Mouse (Mus musculus) forebrain, postnatal 0 days (tissue): ENCODE data around the gene Tcte1. TPM values are rescaled to one million over a fixed set of nuclear protein-coding genes. Genes with fewer than 3 reads are reported as not detected.

Experiments
- ATAC-seq: fragments of 200-750 bp; cut with Nextera tagmentation; 2 replicates; pipeline ENCODE4 v1.8.0; 2017; ENCODE audit warnings: mild to moderate bottlenecking, moderate library complexity
- DNase-seq: peaks from one replicate; pipeline ENCODE4 v3.0.0-alpha.2; 2015
- H3K27ac ChIP-seq: fragments of 300-500 bp; sonication (generic); 2 replicates; pipeline ENCODE4 v1.5.1; 2014; ENCODE audit warnings: low read depth, mild to moderate bottlenecking, antibody characterized with exemption, low read length, moderate library complexity, mixed read lengths
- H3K27me3 ChIP-seq: fragments of 300-500 bp; sonication (generic); 2 replicates; pipeline ENCODE4 v1.6.1; 2014; ENCODE audit warnings: mild to moderate bottlenecking, low read length, mixed read lengths; ENCODE audit not compliant: insufficient read depth
- H3K36me3 ChIP-seq: fragments of 300-500 bp; sonication (generic); 2 replicates; pipeline ENCODE4 v1.6.1; 2014; ENCODE audit warnings: mild to moderate bottlenecking, moderate library complexity; ENCODE audit not compliant: insufficient read depth
- H3K4me1 ChIP-seq: fragments of 300-500 bp; sonication (generic); 2 replicates; pipeline ENCODE4 v1.6.1; 2014; ENCODE audit warnings: antibody characterized with exemption; ENCODE audit not compliant: insufficient read depth
- H3K4me2 ChIP-seq: fragments of 300-500 bp; sonication (generic); 2 replicates; pipeline ENCODE4 v1.6.1; 2014; ENCODE audit warnings: low read depth, mild to moderate bottlenecking, moderate library complexity
- H3K4me3 ChIP-seq: fragments of 300-500 bp; sonication (generic); 2 replicates; pipeline ENCODE4 v1.5.1; 2014; ENCODE audit warnings: low read depth, low read length, mixed read lengths
- H3K9ac ChIP-seq: fragments of 300-500 bp; sonication (generic); 2 replicates; pipeline ENCODE4 v1.6.1; 2014; ENCODE audit warnings: mild to moderate bottlenecking
- H3K9me3 ChIP-seq: fragments of 300-500 bp; sonication (generic); 2 replicates; pipeline ENCODE4 v1.6.1; 2016; ENCODE audit warnings: low read length
- CTCF ChIP-seq: sonication (generic); IDR thresholded peaks from 2 replicates; pipeline ENCODE4 v1.5.1; 2016; ENCODE audit warnings: antibody characterized with exemption, control low read depth, low read depth
- WGBS: fragments of 180-500 bp; shearing (Covaris S2); extraction: QIAGEN DNeasy Blood & Tissue Kit; methylation state at CpG from one replicate; pipeline ENCODE4 v1.1.7; 2014; 5-methylcytosine and 5-hydroxymethylcytosine counted together
- polyA plus RNA-seq: library from polyadenylated mRNA; unstranded; fragments of >200 nt; fragmentation: Nextera tagmentation; extraction: Ambion mirVana; gene quantifications from 2 replicates; pipeline ENCODE4 v1.2.1, GENCODE M21; 2015
- total RNA-seq: library from RNA; depleted of rRNA; stranded (reverse); fragments of >200 nt; gene quantifications from 2 replicates; pipeline ENCODE4 v1.2.3, GENCODE M21; 2014

Gene Tcte1
- total and polyA plus RNA-seq, 2 experiments from 2014 or later = 1.4 to 5.7 TPM

DNA sequence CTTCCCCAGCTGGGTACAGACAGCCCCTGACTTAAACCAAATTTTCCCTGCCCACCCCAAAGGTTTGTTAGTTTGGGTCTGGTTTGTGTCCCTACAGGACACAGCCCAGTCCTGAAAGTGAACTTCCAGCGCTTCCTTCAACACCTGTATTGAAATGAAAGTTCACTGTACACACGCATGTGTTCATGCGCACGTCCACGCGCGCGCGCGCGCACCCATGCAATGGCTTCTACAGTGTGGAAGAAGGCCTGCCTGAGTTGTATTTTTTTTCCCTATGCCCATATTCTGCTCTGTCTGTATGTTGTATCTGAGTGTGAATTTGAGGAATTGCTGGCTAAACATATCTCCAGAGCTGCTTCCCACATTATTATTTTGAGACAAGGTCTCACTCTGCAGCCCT is 41.9 kb downstream of the Tcte1 start:
- H3K36me3 ChIP-seq = peaks cover 49% of the 10 kb centered on the region
- DNase-seq (no peak), ATAC-seq (no peak)
- 95% methylated on average over 11 of the region's 11 CpGs for WGBS
- no peak overlapping the region for H3K27ac ChIP-seq
- no peaks in the 10 kb centered on the region; the same call in 1 of the 2 replicates for H3K4me1 ChIP-seq
- H3K27me3 ChIP-seq = no peaks in the 10 kb centered on the region
- H3K9me3 ChIP-seq = no peaks in the 10 kb centered on the region
- peak overlapping the region; percentile 89; the same call in 1 of the 2 replicates for H3K9ac ChIP-seq
- peak overlapping the region; percentile 98 for H3K4me2 ChIP-seq
- H3K4me3 ChIP-seq = peak overlapping the region; percentile 84
- TF ChIP-seq CTCF = no peak

DNA sequence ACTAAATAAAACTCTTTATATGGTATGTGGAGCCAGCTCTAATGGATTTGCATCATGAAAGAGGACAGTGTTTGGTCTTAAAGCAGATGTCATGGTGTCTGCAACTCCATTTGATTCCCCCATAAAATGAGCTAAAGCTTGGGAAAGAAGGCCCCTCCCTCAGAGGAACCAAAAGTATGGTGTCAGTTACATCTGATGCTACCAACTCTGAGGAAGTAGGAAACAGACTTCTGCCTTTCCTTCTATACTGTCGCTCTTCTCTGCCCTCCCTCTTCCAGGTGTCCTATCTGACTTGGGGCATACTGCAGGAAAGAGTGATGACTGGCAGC is 42.8 kb downstream of the Tcte1 start:
- no peak for ATAC-seq
- DNase-seq = no peak
- no peaks in the 10 kb centered on the region for H3K9me3 ChIP-seq
- no peak for TF ChIP-seq CTCF
- 85% methylated on average over 1 of the region's 1 CpGs for WGBS
- no peak overlapping the region for H3K4me3 ChIP-seq
- H3K4me1 ChIP-seq = no peaks in the 10 kb centered on the region; the same call in 1 of the 2 replicates
- peaks cover 58% of the 10 kb centered on the region for H3K36me3 ChIP-seq
- no peak overlapping the region for H3K4me2 ChIP-seq
- no peaks in the 10 kb centered on the region for H3K27me3 ChIP-seq
- no peak overlapping the region for H3K27ac ChIP-seq
- no peak overlapping the region for H3K9ac ChIP-seq

DNA sequence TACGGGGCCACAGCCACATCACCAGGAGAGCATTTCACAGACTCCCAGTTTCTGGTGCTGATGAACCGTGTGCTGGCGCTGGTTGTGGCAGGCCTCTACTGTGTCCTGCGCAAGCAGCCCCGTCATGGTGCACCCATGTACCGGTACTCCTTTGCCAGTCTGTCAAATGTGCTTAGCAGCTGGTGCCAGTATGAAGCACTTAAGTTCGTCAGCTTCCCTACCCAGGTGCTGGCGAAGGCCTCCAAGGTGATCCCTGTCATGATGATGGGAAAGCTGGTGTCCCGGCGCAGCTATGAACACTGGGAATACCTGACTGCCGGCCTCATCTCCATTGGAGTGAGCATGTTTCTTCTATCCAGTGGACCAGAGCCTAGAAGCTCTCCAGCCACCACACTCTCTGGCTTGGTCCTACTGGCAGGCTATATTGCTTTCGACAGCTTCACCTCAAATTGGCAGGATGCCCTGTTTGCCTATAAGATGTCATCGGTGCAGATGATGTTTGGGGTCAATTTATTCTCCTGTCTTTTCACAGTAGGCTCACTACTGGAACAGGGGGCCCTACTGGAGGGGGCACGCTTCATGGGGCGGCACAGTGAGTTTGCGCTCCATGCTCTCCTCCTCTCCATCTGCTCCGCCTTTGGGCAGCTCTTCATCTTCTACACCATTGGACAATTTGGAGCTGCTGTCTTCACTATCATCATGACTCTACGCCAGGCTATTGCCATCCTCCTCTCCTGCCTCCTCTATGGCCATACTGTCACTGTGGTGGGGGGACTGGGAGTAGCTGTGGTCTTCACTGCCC is 43.3 kb downstream of the Tcte1 start:
- no peak overlapping the region for H3K9ac ChIP-seq
- ATAC-seq (no peak), DNase-seq (no peak)
- no peak overlapping the region for H3K27ac ChIP-seq
- peaks cover 62% of the 10 kb centered on the region for H3K36me3 ChIP-seq
- no peaks in the 10 kb centered on the region for H3K27me3 ChIP-seq
- H3K4me1 ChIP-seq = no peaks in the 10 kb centered on the region; the same call in 1 of the 2 replicates
- no peaks in the 10 kb centered on the region for H3K9me3 ChIP-seq
- H3K4me3 ChIP-seq = no peak overlapping the region
- TF ChIP-seq CTCF = no peak
- 60% methylated on average over 18 of the region's 18 CpGs for WGBS
- no peak overlapping the region for H3K4me2 ChIP-seq

DNA sequence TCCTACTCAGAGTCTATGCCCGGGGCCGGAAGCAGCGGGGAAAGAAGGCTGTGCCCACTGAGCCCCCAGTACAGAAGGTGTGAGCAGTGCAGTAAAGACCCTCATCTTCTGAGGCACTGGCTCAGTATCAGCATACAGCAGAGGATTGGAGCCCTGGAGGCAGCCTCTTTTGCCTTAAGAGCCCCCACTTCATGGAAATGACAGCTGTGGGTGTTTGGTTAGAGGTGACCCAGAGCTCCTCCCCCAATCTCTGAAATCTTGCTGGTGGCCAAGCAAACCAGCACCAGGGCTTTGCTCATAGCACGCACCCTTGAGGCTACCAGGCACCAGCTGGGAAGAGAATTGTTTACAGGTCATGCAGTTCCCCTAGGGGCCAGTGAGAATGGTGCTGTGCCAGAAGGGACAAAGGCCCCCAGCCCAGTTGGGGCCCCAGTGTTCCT is 43.9 kb downstream of the Tcte1 start:
- DNase-seq (no peak), ATAC-seq (no peak)
- WGBS = 40% methylated on average over 4 of the region's 4 CpGs
- Histone ChIP-seq H3K9me3 (no peaks in the 10 kb centered on the region), H3K9ac (no peak overlapping the region), H3K27ac (no peak overlapping the region), H3K4me3 (no peak overlapping the region), H3K4me1 (no peaks in the 10 kb centered on the region; the same call in 1 of the 2 replicates), H3K4me2 (no peak overlapping the region), H3K27me3 (no peaks in the 10 kb centered on the region), H3K36me3 (peaks cover 62% of the 10 kb centered on the region)
- TF ChIP-seq CTCF = no peak; the same call in 1 of the 2 replicates

DNA sequence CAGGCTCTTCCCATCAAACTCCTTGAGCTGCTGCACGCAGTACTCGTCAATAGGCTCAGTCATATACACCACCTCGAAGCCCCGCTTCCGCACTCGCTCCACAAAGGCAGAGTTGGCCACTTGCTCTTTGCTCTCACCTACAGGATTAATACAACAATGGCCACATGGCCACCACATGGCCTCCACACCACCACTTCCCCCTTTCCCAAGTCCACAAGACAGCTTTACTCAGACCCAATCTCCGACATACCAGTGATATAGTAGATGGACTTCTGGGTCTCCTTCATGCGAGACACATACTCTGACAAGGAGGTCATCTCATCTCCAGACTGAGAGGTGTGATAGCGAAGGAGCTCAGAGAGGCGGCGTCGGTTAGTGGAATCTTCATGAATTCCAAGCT is 45.8 kb downstream of the Tcte1 start:
- no peak for DNase-seq
- WGBS = 86% methylated on average over 12 of the region's 12 CpGs
- ATAC-seq = no peak
- Histone ChIP-seq H3K4me1 (no peaks in the 10 kb centered on the region; the same call in 1 of the 2 replicates), H3K27ac (no peak overlapping the region), H3K36me3 (peaks cover 62% of the 10 kb centered on the region), H3K4me3 (no peak overlapping the region), H3K9me3 (no peaks in the 10 kb centered on the region), H3K27me3 (no peaks in the 10 kb centered on the region), H3K9ac (no peak overlapping the region), H3K4me2 (no peak overlapping the region)
- no peak for TF ChIP-seq CTCF

DNA sequence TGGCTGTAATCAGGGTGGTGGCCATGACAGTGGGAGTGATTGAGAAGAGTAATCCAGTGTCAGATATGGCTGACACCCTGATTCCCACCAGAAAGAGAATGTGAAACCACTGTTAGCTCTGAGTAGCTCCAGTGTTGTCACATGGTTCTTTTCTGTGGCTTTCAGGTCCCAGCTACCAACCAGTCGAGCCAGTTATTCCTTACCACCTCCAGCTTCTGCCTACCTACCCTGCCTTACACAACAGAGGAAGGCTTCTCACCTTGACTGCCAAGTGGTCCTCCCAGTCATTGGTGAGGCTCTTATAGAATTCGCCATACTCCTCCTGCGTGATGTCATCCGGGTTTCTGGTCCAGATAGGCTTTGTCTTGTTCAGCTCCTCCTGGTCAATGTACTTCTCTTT is 46.8 kb downstream of the Tcte1 start:
- Histone ChIP-seq H3K9ac (no peak overlapping the region), H3K4me1 (peaks cover 8% of the 10 kb centered on the region), H3K4me2 (no peak overlapping the region), H3K36me3 (peaks cover 62% of the 10 kb centered on the region), H3K9me3 (no peaks in the 10 kb centered on the region), H3K27me3 (no peaks in the 10 kb centered on the region), H3K4me3 (no peak overlapping the region), H3K27ac (no peak overlapping the region)
- no peak for TF ChIP-seq CTCF
- DNase-seq = no peak
- 77% methylated on average over 4 of the region's 4 CpGs for WGBS
- ATAC-seq = no peak

DNA sequence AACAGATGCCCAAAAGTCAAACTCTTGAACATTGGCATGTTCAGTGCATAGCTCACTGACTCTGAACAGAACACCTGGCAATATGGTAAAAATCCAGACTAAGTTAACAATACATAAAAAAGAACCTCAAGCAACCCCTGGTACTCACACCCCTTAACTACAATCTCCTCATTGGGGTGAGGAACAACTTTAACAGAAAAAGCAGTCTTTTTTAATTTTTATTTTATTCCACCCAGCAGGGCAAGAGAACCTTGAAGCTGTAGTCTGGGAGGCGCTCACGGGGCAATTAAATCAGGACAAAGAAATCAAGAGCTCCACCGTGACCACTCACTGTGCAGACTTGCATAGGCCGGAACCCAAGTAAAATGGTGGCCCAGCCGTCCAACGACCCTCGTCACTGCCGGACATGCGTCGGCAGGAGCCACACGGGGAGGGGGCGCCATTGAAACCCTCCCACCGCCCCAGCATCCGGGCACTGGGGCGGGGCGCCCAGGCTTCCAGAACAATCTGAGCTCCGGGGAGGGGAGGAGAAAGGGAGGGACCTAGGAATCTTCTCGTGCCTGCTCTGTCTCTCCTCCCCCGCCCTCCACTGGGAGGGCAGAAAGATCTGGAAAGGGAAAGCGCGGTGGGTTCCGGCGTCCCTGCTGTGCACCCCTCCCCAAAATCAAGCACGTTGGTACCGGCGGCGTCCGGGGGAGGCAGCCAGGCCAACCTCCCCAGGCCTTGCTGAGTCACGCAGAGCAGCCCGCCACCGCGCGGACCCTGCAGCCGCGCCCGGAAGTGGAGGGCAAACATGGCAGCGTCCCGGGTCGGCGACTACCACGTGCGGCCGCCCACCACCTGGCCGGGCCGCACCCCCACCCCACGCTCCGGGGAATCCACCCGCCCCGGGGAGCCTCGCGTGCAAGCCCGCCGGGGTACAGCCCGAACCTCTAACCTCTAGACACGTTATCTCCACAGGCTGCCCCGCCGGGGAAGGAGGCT is 49.2 kb downstream of the Tcte1 start:
- Histone ChIP-seq H3K9ac (peak overlapping the region; percentile 99), H3K4me2 (peak overlapping the region; percentile 79), H3K36me3 (peaks cover 40% of the 10 kb centered on the region), H3K27ac (peak overlapping the region; percentile 98), H3K9me3 (no peaks in the 10 kb centered on the region), H3K4me1 (peaks cover 9% of the 10 kb centered on the region), H3K4me3 (peak overlapping the region; percentile 98), H3K27me3 (no peaks in the 10 kb centered on the region)
- TF ChIP-seq CTCF = no peak
- DNase-seq = peak; percentile 92
- ATAC-seq = peak; percentile 60
- WGBS = under 1% methylated on average over 57 of the region's 57 CpGs
